Mouse (Mus musculus): ENCODE data around the gene Specc1l.
"Not testable (repeated sequence)": the region's sequence is repeated elsewhere in the genome, so short reads cannot be mapped to it uniquely, and the experiment has no call there.

Gene Specc1l

GRCm38 (mm10) chr10:75344563-75344962 lies 132.7 kb downstream of the Specc1l start:
- not testable (repeated sequence) for DNase-seq (ENCODE audit: extremely low read depth, low read depth, low spot score)

DNA sequence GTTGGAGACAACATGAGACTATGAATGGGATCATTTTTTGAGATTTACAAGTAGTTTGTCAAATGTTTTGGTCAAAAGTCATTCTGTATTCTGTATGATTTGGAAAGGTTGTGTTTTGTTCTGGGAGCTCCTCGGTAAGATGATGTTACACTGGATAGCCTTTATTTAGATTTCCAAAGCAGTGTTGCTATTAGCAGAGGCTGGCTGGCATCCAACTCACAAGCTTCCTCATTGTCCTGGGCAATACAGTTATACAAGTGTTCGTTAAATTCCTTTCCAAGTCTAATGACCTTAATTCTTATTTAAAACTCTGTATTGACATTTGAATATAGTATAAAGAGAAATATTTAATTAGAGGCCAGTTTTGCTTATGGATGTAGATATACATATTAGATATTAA lies 133.4 kb downstream of the Specc1l start:
- DNase-seq (ENCODE audit: extremely low read depth, low read depth, low spot score), result no peak

GRCm38 (mm10) chr10:75350564-75350963 lies 138.7 kb downstream of the Specc1l start:
- DNase-seq (ENCODE audit: extremely low read depth, low read depth, low spot score), result no peak

GRCm38 (mm10) chr10:75352541-75352940 lies 140.7 kb downstream of the Specc1l start:
- no peak for DNase-seq (ENCODE audit: extremely low read depth, low read depth, low spot score)

- not testable (repeated sequence) for DNase-seq (ENCODE audit: extremely low read depth, low read depth, low spot score)
Measured at GRCm38 (mm10) chr10:75353838-75354241, 142.0 kb downstream of the Specc1l start.

GRCm38 (mm10) chr10:75355341-75355740 lies 143.5 kb downstream of the Specc1l start:
- no peak for DNase-seq (ENCODE audit: extremely low read depth, low read depth, low spot score)
